In genomic region chr1:134494428-134495215, GRCm38 (mm10) we compare ENCODE assay signal across 8 mouse cellular contexts. TPM values are rescaled to one million over a fixed set of nuclear protein-coding genes. Genes with fewer than 3 reads are reported as not detected.
A peak's percentile ranks its signal among the peaks of the same experiment; 100 is the strongest.
DNase-seq lines count a peak whose midpoint lies in the region; ATAC-seq and TF ChIP-seq lines count a peak whose summit lies in the region.

Gene Rabif (plus strand): TSS chr1:134494648.

- under 1% methylated on average over 58 of the region's 58 CpGs for WGBS in forebrain, embryonic 10.5 days
- WGBS in heart, embryonic 15.5 days = under 1% methylated on average over 52 of the region's 58 CpGs
- under 1% methylated on average over 58 of the region's 58 CpGs for WGBS in liver, embryonic 14.5 days (ENCODE audit: insufficient replicate concordance)
- 0% methylated on average over 58 of the region's 58 CpGs for WGBS in neural tube, embryonic 11.5 days
- under 1% methylated on average over 57 of the region's 58 CpGs for WGBS in stomach, postnatal 0 days

- peak; percentile 77 for TF ChIP-seq CTCF in liver, embryonic 14.5 days (IDR thresholded peaks at IDR 0.05; ENCODE audit: low read depth)
- peak; percentile 76 for TF ChIP-seq CTCF in stomach, postnatal 0 days (IDR thresholded peaks at IDR 0.05; ENCODE audit: low read depth)

- H3K9me3 ChIP-seq in forebrain, embryonic 10.5 days = no peaks in the 10 kb centered on the region
- H3K9me3 ChIP-seq in heart, embryonic 15.5 days (replicated peaks) = no peaks in the 10 kb centered on the region
- H3K9me3 ChIP-seq in liver, embryonic 14.5 days (ENCODE audit: control insufficient read depth, low read length) = no peaks in the 10 kb centered on the region
- no peaks in the 10 kb centered on the region for H3K9me3 ChIP-seq in neural tube, embryonic 11.5 days (ENCODE audit: control insufficient read depth, low read length)
- no peaks in the 10 kb centered on the region for H3K9me3 ChIP-seq in stomach, postnatal 0 days (ENCODE audit: control insufficient read depth, low read length)

- peak; percentile 84 for DNase-seq in c-Kit-negative CD71-positive TER-119-positive erythroid progenitor cells, embryonic 14.5 days (ENCODE audit: low read depth, low spot score)
- DNase-seq in forebrain, embryonic 10.5 days (ENCODE audit: extremely low spot score, low spot score) = peak; percentile 97
- peak; percentile 99 for DNase-seq in kidney, postnatal 25 days
- peak; percentile 89 to 95 (median 92) for DNase-seq in liver, embryonic 14.5 days (ENCODE audit: low read depth in 3 of 3, low spot score in 3 of 3)
- DNase-seq in neural tube, embryonic 11.5 days (ENCODE audit: low spot score) = peak; percentile 99
- peak; percentile 99 for DNase-seq in stomach, postnatal 0 days (ENCODE audit: low spot score)

- no peaks in the 10 kb centered on the region for H3K27me3 ChIP-seq in forebrain, embryonic 10.5 days (ENCODE audit: poor library complexity, severe bottlenecking)
- no peaks in the 10 kb centered on the region for H3K27me3 ChIP-seq in heart, embryonic 15.5 days
- no peaks in the 10 kb centered on the region for H3K27me3 ChIP-seq in liver, embryonic 14.5 days (ENCODE audit: control insufficient read depth, insufficient read depth, low read length)
- H3K27me3 ChIP-seq in neural tube, embryonic 11.5 days (ENCODE audit: control insufficient read depth, insufficient read depth, low read length) = no peaks in the 10 kb centered on the region
- no peaks in the 10 kb centered on the region for H3K27me3 ChIP-seq in stomach, postnatal 0 days (ENCODE audit: control insufficient read depth, insufficient read depth, low read length)

- ATAC-seq in CD4-positive, CD25-positive, alpha-beta regulatory T cell, adult 4 months = peak; percentile 96
- ATAC-seq in heart, embryonic 15.5 days (replicated peaks; ENCODE audit: insufficient number of reproducible peaks, insufficient read depth, low FRiP score, low read depth) = peak; percentile 100
- peak; percentile 97 for ATAC-seq in liver, embryonic 14.5 days (ENCODE audit: insufficient read depth)
- peak; percentile 98 for ATAC-seq in neural tube, embryonic 11.5 days (ENCODE audit: insufficient read depth, low FRiP score, low TSS enrichment)
- peak; percentile 98 for ATAC-seq in stomach, postnatal 0 days (ENCODE audit: low FRiP score, low TSS enrichment)

- peak within 1 kb of the TSS; percentile 75 for H3K9ac ChIP-seq in heart, embryonic 15.5 days
- H3K9ac ChIP-seq in liver, embryonic 14.5 days (replicated peaks) = peak within 1 kb of the TSS; percentile 88
- H3K9ac ChIP-seq in neural tube, embryonic 11.5 days (ENCODE audit: low read length) = peak within 1 kb of the TSS; percentile 50
- peak within 1 kb of the TSS; percentile 77 for H3K9ac ChIP-seq in stomach, postnatal 0 days (ENCODE audit: low read length)

- peak within 1 kb of the TSS; percentile 75 for H3K4me2 ChIP-seq in heart, embryonic 15.5 days
- peak within 1 kb of the TSS; percentile 98 for H3K4me2 ChIP-seq in liver, embryonic 14.5 days (ENCODE audit: low read depth)
- peak within 1 kb of the TSS; percentile 70 for H3K4me2 ChIP-seq in neural tube, embryonic 11.5 days (ENCODE audit: low read depth)
- peak within 1 kb of the TSS; percentile 66 for H3K4me2 ChIP-seq in stomach, postnatal 0 days (replicated peaks; ENCODE audit: low read depth)

- peaks cover 20% of the 10 kb centered on the region for H3K4me1 ChIP-seq in forebrain, embryonic 10.5 days
- H3K4me1 ChIP-seq in heart, embryonic 15.5 days (replicated peaks) = peaks cover 14% of the 10 kb centered on the region
- peaks cover 6 to 20% of the 10 kb centered on the region in 2 experiments; a peak in 2 of 4 replicates for H3K4me1 ChIP-seq in liver, embryonic 14.5 days (replicated peaks; ENCODE audit: control insufficient read depth in 2 of 2, insufficient read depth in 2 of 2, low read length in 1 of 2)
- peaks cover 6% of the 10 kb centered on the region; the same call in 1 of the 2 replicates for H3K4me1 ChIP-seq in neural tube, embryonic 11.5 days (ENCODE audit: control insufficient read depth, insufficient read depth, low read length)
- 0 out of 2 replicates have a peak, but pooled peaks cover 4% of the 10 kb centered on the region for H3K4me1 ChIP-seq in stomach, postnatal 0 days (replicated peaks; ENCODE audit: control insufficient read depth, insufficient read depth)

- peak within 1 kb of the TSS; percentile 89 for H3K27ac ChIP-seq in forebrain, embryonic 10.5 days
- peak within 1 kb of the TSS; percentile 95 for H3K27ac ChIP-seq in heart, embryonic 15.5 days
- H3K27ac ChIP-seq in liver, embryonic 14.5 days = peak within 1 kb of the TSS; percentile 89
- peak within 1 kb of the TSS; percentile 68; the same call in 1 of the 2 replicates for H3K27ac ChIP-seq in neural tube, embryonic 11.5 days (ENCODE audit: low read depth, low read length)
- peak within 1 kb of the TSS; percentile 96 for H3K27ac ChIP-seq in stomach, postnatal 0 days (replicated peaks)

- peak within 1 kb of the TSS; percentile 65 for H3K4me3 ChIP-seq in forebrain, embryonic 10.5 days
- H3K4me3 ChIP-seq in heart, embryonic 15.5 days = peak within 1 kb of the TSS; percentile 80
- H3K4me3 ChIP-seq in liver, embryonic 14.5 days (ENCODE audit: insufficient read depth in 1 of 2, low read depth in 2 of 2, low read length in 2 of 2) = peak within 1 kb of the TSS; percentile 69 to 82
- H3K4me3 ChIP-seq in neural tube, embryonic 11.5 days (ENCODE audit: low read depth, low read length) = peak within 1 kb of the TSS; percentile 52
- H3K4me3 ChIP-seq in stomach, postnatal 0 days (ENCODE audit: low read depth, low read length) = peak within 1 kb of the TSS; percentile 85

- H3K36me3 ChIP-seq in forebrain, embryonic 10.5 days (replicated peaks) = peaks cover 28% of the 10 kb centered on the region
- peaks cover 10% of the 10 kb centered on the region for H3K36me3 ChIP-seq in heart, embryonic 15.5 days
- H3K36me3 ChIP-seq in liver, embryonic 14.5 days (replicated peaks; ENCODE audit: control insufficient read depth, insufficient read depth, low read depth) = peaks cover 12% of the 10 kb centered on the region
- H3K36me3 ChIP-seq in neural tube, embryonic 11.5 days (ENCODE audit: control insufficient read depth, insufficient read depth, low read length) = no peaks in the 10 kb centered on the region
- H3K36me3 ChIP-seq in stomach, postnatal 0 days (ENCODE audit: control insufficient read depth, insufficient read depth, low read length) = peaks cover 1% of the 10 kb centered on the region; the same call in 1 of the 2 replicates

- no peak for TF ChIP-seq EP300 in liver, embryonic 14.5 days (IDR thresholded peaks at IDR 0.05; ENCODE audit: low read depth)
- no peak for TF ChIP-seq EP300 in stomach, postnatal 0 days (optimal IDR thresholded peaks at IDR 0.05)

RNA-seq across cellular contexts. Expression of gene Rabif, which starts in this region (rescaled TPM):
- polyA plus RNA-seq in CD4-positive, CD25-positive, alpha-beta regulatory T cell, adult 4 months (2017; shearing (Covaris generic)) = 10 to 100 TPM; 45.5 to 47.1 TPM
- polyA plus RNA-seq in forebrain, embryonic 10.5 days (2016; fragmentation: Nextera tagmentation; extraction: Ambion mirVana) = 40.7 and 41.5 TPM in 2 replicates
- 25.8 and 29.3 TPM in 2 replicates for polyA plus RNA-seq in heart, embryonic 15.5 days (2015; fragmentation: Nextera tagmentation; extraction: Ambion mirVana)
- polyA plus RNA-seq in liver, embryonic 14.5 days (2012; rRNA removed) = 8.9 and 9.7 TPM in 2 replicates
- 16.8 and 18.2 TPM in 2 replicates for polyA plus RNA-seq in liver, embryonic 14.5 days (2014; fragmentation: Nextera tagmentation; extraction: Ambion mirVana)
- polyA plus RNA-seq in neural tube, embryonic 11.5 days (2014; fragmentation: Nextera tagmentation; extraction: Ambion mirVana) = 52.0 TPM in 2 replicates
- polyA plus RNA-seq in stomach, postnatal 0 days (2015; fragmentation: Nextera tagmentation; extraction: Ambion mirVana) = 31.4 and 32.2 TPM in 2 replicates

Comparison
In these comparisons a context has a peak if more than half of its experiments do, and no peak if none do; other contexts are left out.
1. Peak in every context shown above with its lines: DNase-seq, ATAC-seq, H3K4me3 ChIP-seq and H3K27ac ChIP-seq.